Mouse (Mus musculus) frontal cortex, postnatal 14 days (tissue): ENCODE measurements around the gene Cldn6.

Experiments
- DNase-seq, 2 experiments: peaks; one replicate each; pipeline ENCODE4 v3.0.0; 2022; ENCODE audit warnings: low spot score in 2 of 2

Cldn6 gene

DNA sequence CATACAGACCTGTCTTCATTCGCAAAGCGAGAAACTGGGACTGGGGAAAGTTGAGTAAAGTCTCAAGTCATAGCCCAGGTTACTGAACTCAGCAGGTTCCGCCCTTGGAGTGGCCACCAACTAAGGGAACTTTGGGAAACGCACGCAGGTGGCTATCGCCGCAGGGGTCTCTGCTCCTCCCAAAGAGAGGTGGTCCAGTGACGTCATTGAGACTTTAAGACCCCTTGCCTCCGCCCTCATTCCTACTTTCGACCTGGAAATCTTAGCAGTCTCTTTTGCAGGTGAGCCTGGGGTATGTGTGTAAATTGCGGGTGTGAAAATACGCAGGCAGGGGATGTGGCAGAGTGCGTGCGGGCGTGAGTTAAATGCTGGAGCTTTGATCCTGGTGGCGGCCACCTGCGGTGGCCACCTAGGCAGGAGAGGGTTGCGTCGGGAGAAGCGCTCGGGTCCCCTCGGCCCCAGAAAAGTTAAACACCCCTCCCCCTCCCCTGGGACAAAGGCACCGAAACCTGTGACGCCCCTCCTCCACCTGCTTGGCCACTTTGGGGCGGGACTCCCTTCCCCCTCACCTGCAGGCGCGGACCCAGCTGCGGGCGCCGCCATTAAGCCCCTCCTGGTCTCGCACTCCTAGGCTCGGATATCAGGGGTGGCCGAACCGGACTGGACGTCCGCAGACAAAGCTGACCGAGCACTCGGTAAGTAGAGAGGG is at the start of gene Cldn6:
Gene Cldn6 (plus strand): TSS at position 123 of the 709 bp plus-strand sequence.
- no peak for DNase-seq

GRCm38 (mm10) chr17:23630195-23631020 is 48.6 kb upstream of the Cldn6 start:
- peak; percentile 66 to 81 for DNase-seq

- no peak for DNase-seq
Measured at GRCm38 (mm10) chr17:23631241-23631640, 47.8 kb upstream of the Cldn6 start.

DNA sequence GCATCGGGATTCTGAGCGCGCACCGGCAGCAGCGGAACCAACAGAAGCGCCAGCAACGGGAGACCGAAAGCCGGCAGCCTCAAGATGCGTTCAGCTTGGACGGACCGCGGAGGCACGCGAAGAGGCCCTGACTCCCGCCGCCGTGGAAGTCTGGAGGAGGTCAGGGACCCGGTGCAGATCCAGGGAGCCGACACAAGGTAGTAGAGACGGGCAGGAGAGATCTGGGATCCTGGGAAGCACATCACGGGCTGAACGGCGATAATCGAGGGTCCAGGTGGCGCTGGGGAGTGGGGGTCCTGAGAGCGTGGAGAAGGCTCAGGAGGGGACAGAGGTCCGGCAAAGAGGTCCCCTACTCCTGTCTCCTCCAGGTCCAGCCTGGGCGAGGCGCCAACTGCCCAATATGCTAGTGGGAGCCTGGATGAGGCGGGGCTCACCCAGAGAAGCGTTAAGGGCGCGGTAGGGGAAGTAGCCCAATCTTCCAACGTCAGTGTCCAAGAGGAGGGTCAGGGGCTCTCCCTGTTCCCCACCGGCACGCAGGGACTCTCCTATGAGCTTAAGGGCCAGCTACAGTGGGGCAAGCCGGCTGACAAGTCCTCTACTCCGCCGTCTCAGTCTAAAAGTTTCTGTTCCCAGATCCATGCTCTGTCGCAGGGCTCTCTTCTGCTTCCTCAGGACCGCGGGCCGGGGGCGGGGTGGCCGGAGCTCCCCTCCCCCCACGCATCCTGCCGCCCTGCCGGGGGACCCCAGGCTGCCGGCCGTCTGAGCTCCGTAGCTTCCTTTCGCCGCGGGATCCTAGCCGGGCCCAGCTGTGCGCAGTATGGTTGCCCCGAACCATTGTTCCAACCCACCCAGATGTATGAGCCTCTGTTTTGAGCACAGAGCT is 34.2 kb upstream of the Cldn6 start, which contains the start of gene Mmp25:
Gene Mmp25 (minus strand): TSS at position 665 of the 883 bp plus-strand sequence.
- DNase-seq = no peak

- DNase-seq = no peak
Measured at GRCm38 (mm10) chr17:23645894-23646293, 33.2 kb upstream of the Cldn6 start.

GRCm38 (mm10) chr17:23651363-23651762 is 27.7 kb upstream of the Cldn6 start:
- DNase-seq = no peak

- DNase-seq = no peak
Measured at GRCm38 (mm10) chr17:23653324-23653723, 25.7 kb upstream of the Cldn6 start.

DNA sequence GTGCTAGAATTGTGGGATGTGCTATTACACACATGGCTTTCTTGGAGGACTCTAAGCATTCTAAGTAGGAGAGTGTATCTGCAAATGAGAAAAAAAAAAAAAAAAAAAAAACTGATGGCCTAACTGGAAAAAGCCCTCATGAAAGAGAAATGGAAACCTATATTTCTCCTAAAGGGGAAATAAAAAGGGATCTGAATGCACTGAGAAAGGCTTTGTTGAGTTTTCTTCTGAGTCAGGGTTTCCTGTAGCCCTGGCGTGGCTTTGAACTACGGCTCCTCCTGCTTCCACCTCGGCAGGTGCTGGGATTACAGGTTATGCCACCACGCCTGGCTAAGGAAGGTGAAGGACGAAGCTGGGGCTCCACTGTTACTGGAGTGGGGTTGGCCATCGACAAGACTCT is 25.0 kb upstream of the Cldn6 start:
- no peak for DNase-seq

DNA sequence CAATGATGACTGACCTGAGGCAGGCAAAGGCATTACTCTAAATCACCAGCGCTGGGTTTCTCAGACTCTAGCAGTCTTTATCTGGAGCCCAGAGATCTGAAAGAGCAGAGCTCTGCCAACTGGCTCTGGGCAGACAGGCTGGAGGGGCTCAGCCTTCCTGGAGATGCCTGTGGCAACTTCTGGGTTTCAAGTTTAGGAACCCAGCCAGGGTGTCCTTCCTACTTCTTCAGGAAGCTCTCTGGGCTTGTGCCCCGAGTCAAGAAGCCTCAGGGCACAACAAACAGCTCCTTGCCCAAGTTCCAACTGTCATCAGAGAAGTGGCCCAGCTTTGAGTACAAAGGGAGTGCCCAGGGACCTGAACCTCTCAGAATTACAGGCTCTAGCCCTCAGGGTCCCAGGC is 24.6 kb upstream of the Cldn6 start:
- DNase-seq = no peak

DNA sequence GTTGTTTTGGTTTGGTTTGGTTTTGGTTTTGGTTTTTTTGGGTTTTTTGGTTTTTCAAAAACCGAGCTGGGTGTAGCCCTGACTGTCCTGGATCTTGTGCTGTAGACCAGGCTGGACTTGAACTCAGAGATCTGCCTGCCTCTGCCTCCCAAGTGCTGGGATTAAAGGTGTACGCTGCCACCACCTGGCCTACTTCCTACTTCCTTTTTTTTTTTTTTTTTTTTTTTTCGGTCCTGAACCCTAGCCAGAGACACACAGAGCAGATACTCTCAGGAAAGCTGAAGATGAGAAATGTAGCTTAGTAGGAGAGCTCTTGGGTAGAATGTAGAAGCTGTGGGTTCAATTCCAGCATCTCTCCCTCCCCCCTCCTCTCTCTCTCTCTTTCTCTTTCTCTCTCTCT is 20.6 kb upstream of the Cldn6 start:
- DNase-seq = no peak

DNA sequence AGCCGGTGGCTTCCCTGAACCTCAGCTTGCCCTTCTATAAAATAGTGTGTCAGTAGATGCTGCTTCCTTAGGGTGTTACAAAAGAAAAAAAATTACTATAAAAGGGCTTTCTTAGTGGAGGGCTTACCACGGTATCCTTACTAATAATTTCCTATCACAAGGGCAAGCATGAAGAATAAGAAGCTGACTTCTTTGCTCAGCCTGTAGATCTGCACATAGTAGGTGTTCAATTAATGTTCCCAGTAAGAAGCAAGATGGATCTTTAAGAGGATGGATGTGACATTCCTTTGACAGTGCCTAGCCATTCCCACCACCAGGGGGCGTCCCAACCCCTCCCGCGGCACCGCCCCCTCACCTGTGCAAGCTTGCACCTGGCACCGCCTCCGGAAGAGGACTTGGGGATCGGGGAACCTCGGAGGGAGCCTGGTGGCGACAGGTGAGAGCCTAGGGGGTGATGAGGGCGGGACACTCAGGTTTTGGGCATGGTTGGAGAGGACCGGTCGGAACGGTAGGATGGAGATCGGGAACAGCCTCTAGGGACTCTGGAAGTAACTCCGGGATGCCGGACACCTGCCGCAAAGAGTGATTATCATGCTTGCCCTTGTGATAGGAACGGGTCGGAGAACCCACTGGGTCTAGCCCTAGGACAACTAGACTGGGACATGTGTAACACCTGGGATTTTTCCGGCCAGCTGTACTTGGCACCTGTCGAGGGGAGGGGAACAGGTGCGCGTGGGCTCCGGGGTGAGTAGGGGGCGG is 18.8 kb upstream of the Cldn6 start, which contains the start of gene Bicdl2:
Gene Bicdl2 (plus strand): TSS at position 390 of the 759 bp plus-strand sequence.
- DNase-seq = no peak

DNA sequence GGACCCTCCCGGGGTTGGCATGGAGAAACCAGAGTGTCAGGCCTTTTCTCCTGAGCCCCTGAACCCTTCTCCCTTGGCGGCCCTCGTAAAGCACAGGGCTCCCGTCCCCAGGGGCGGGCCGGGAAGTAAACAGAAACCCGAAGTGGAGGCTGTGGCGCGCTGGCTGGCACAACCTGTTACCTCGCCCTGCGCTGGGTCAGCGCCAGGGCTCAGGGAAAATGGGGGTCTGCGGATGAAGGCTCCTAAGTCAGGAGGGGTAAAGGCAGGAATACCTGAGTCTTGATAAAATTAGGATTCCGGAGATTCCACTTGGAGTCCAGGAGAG is 18.2 kb upstream of the Cldn6 start:
- DNase-seq = no peak

- no peak for DNase-seq
Measured at GRCm38 (mm10) chr17:23661526-23661925, 17.5 kb upstream of the Cldn6 start.

- no peak for DNase-seq
Measured at GRCm38 (mm10) chr17:23664556-23665021, 14.5 kb upstream of the Cldn6 start.

GRCm38 (mm10) chr17:23665511-23665910 is 13.5 kb upstream of the Cldn6 start:
- DNase-seq = no peak

- DNase-seq = no peak
Measured at GRCm38 (mm10) chr17:23670516-23671074, 8.5 kb upstream of the Cldn6 start.

DNA sequence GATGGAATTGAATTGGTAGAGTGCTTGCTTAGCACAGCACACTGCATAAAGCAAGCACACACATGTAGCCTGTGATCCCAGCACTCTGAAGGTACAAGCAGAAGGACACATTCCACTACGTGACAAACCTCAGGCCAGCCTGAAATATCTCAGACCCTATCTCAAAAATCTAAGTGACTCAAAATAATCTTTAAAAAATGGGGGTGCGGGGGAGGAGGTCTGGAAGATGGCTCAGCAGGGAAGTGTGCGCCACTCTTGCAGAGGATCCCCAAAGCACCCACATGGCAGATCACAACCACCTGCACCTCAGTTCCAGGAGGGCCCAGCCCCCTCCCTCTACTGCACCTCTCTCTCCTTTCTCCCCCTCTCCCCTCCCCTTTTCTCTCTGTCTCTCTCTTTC is 7.5 kb upstream of the Cldn6 start:
- no peak for DNase-seq

DNA sequence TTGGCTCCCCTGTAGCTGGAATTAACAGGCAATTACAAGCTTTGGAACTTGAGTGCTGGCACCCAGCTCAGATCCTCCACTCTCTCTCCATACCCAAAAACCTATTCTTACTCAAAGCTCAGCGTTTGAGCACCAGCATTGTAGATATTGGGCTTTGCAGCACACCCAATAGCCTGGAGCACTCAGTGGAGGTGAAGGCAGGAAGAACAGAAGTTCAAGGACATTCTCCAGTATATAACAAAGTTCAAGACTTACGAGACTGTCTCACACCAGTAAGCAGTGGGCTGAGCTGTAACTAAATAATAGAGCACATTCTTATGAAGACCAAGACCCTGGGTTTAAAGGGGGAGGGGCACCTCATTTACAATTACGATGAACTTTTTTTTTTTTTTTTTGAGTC is 6.3 kb upstream of the Cldn6 start:
- no peak for DNase-seq

DNA sequence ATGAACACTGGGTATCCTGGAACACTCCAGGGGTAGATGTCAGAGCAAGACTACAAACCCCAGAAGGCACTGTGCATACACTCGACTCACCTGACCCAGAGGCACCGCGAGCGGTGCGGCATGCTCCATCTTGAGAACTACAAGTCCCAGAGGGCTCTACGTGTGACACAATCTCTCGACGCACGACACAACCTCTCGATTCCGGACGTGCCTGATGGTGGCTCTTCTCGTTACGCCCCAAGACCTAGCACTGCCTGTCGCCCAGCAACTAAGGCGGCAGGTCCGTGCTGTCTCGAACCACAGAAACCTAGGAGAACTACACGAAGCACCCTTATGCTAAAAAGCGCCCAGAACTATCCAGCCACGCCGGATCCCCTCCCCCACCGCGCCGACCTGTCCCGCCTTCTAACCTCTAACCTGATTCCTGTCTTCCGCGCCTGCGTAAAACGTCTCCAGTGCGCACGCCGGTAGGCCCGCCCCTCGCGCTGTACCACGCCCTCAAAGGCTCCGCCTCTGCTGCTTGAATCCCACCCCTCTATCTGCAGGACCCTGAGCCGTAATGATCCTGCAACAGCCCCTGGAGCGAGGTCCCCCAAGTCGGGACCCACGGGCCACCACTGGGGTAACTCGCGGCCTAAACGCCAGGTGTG is 5.5 kb upstream of the Cldn6 start, which contains the start of the genes Hcfc1r1 and Thoc6:
Gene Hcfc1r1 (plus strand): TSS at position 173 of the 650 bp plus-strand sequence.
Gene Thoc6 (minus strand): TSS at position 459 of the 650 bp plus-strand sequence.
- DNase-seq = peak; percentile 93

GRCm38 (mm10) chr17:23674271-23674952 is 4.6 kb upstream of the Cldn6 start:
- no peak for DNase-seq
